Mouse (Mus musculus): ENCODE results near the gene D430019H16Rik.

Gene D430019H16Rik

GRCm38 (mm10) chr12:105476993-105477392, 23.3 kb downstream of the D430019H16Rik start:
- in situ Hi-C loops (cut with MboI, MseI) = loop anchor here in 1 of 2 experiments (10.0 kb wide), 1 partner anchor 1042 kb away; no protein-coding TSS in a partner anchor

DNA sequence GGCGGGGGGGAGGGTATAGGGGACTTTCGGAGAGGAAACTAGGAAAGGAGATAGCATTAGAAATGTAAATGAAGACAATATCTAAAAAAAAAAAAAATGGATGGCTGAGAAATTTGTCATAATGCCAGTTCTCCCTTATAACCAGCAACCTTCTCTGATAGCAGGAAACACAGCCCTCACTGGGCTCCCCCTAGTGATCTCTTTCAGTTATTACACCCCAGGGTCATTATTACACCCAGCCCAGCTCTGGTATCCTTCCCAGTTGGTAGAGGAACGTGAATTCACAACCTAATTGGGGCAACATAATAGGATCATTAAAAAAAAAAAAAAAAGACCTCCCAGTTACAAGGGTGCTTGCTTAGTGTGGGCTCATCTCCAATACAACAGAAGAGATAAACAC, 29.8 kb downstream of the D430019H16Rik start:
- in situ Hi-C loops (cut with MboI, MseI) = no loop called here

GRCm38 (mm10) chr12:105490227-105490626, 36.6 kb downstream of the D430019H16Rik start:
- in situ Hi-C loops (cut with MboI, MseI) = loop anchor here in 1 of 2 experiments (5.0 kb wide), 1 partner anchor 112 kb away; the partner anchor contains the start of gene Bdkrb1

DNA sequence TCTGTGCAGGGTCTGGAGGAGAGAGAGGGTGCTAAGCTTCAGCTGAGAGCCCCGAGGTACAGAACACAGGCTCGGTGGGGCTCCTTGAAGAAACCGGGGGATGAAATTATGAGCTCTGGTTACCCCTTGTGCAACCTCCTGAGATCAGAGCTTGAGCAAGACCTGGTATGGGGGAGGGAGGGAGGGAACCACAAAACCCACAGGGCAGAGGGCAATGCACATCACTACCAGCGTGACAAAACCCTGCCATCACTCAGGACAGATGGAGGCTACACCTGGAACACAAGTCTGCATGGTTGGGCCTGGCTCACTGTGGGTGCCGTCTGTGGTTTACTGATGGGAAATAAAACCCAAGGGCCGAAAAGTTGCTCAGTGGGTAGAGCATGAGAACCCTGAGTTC, 37.1 kb downstream of the D430019H16Rik start:
- in situ Hi-C loops (cut with MboI, MseI) = loop anchor here in 1 of 2 experiments (5.0 kb wide), 1 partner anchor 112 kb away; the partner anchor contains the start of gene Bdkrb1

GRCm38 (mm10) chr12:105494796-105495195, 41.1 kb downstream of the D430019H16Rik start:
- in situ Hi-C loops (cut with MboI, MseI) = loop anchor here (5.0 kb wide), 2 partner anchors 83 to 108 kb away; partner anchors contain the start of gene Bdkrb1 (in 1 of the 2)

DNA sequence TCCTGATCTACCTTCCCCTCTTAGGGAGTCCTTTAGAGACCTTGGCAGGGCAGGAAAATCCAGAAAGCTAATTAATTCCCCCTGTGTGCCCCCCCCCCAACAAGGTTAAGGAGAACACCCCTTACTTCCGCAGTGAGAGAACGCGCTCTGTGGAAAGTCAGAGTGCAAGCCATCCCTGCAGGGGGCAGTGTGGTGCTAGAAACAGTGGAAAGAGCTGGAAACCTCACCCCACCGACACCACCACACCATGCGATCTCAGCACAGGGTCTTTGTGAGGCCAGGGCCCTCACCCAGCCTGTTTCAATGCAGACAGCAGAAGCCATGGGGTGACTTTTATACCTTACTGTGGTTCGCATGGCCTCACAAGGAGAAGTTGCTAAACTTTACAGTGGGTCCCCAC, 44.2 kb downstream of the D430019H16Rik start:
- in situ Hi-C loops (cut with MboI, MseI) = loop anchor here in 1 of 2 experiments (5.0 kb wide), 1 partner anchor 79 kb away; no protein-coding TSS in a partner anchor

DNA sequence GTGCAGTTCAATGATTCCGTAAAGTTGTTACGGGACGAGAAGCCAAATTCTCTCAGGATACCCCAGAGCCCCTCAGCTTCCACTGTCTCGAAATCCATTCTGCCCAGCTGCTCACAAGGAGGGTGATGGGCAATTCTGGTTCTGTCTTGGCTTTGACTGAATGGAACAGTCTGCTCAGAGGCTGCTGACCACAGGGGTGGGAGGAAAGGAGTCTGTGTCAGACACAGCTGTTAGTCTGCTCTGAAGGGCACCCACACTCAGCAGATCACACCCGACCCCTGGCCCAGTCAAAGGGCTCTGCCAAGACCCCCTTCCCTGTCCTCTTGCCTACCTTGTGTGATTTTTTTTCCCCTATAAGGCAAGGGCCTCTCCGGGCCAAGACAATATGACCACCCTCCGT, 44.8 kb downstream of the D430019H16Rik start:
- in situ Hi-C loops (cut with MboI, MseI) = loop anchor here in 1 of 2 experiments (5.0 kb wide), 1 partner anchor 79 kb away; no protein-coding TSS in a partner anchor

DNA sequence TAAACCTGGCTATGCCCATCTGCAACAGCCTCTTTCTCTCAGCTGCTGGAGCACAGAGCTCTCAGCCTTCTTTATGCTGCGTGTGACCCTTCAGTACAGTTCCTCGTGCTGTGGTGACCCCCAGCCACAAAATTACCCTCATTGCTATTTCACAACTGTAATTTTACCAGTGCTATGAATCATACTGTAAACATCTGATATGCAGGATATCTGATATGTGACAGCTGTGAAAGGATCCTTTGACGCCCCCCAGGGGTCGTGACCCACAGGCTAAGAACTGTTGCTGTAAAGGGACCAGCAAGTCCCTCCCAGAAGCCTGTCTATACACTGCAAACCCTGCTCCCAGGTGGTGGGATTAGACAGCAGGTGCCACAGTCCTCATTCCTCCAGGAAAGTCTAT, 45.2 kb downstream of the D430019H16Rik start:
- in situ Hi-C loops (cut with MboI, MseI) = loop anchor here in 1 of 2 experiments (5.0 kb wide), 1 partner anchor 78 kb away; no protein-coding TSS in a partner anchor

DNA sequence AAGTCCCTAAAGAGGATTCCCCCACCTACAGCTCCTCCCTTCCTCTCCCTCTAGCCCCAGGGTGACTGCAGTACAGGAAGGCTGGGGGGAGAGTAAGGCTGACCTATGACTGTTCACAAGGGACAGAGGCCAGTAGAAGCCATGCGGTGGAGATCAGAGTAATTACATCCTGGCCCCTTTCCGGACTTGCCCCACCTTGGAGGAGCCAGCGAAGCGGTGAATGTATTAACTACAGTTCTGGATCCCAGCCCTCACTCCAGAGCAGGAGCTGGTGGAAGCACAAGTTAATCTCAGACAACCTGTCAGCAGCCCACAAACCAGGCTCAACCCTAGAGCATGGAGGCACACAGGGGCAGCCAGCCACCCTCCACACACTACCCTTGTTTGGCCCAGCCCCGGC, 47.3 kb downstream of the D430019H16Rik start:
- in situ Hi-C loops (cut with MboI, MseI) = no loop called here

DNA sequence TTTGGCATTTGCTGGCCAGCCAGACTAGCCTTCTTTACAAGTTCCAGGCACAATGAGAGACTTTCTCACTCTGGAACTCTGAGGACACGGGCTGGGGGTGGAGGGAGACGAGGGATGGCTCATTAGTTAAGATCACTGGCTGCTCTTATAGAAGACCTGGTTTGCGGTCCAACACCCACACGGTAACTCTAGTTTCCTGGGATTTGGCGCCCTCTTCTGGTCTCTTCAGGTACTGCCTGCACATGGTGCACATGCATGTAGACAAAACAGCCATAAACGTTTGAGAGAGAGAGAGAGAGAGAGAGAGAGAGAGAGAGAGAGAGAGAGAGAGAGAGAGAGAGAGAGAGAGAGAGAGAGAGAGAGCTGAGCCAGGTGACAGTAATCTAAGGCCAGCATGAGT, 51.1 kb downstream of the D430019H16Rik start:
- in situ Hi-C loops (cut with MboI, MseI) = no loop called here

GRCm38 (mm10) chr12:105511109-105511508, 57.5 kb downstream of the D430019H16Rik start:
- in situ Hi-C loops (cut with MboI, MseI) = no loop called here

DNA sequence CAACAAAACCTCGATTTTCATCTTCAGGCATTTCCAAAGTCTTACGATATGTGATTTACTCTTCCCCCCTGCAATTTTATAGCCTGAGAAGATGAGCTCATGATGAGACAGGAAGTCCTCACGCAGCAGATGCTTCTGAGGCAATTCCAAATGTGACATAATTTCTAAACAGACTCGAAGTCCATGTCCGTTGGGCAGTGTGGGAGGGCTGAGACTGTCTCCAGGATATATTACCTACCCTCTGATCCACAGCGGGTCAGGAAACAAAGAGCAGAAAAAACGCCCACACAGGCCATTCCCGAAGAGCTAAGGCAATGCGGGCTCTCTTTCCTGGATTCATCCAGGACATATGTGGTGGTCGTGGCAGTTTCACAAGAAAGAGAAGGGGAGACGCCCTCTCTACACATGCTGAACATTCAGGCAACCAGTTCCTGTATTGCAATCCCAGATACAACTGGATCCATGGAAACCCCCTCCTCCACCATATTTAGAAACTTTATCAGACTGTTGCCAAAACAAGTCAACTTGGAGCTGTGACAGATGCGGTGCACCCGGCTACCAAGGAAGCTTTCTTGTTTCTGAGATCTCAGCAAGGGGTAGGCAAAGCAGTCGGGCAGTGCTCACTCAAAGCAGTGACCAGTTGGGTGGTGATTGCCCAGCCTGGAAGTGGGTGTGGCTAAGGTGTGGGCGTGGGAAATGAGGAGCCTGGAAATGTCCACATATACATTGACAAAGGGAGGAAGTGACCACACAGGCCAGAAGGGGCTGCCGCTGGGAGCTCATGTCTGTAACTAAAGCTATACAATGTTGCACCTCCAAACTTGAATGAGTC, 58.2 kb downstream of the D430019H16Rik start:
- in situ Hi-C loops (cut with MboI, MseI) = no loop called here

GRCm38 (mm10) chr12:105514111-105514510, 60.5 kb downstream of the D430019H16Rik start:
- in situ Hi-C loops (cut with MboI, MseI) = no loop called here

DNA sequence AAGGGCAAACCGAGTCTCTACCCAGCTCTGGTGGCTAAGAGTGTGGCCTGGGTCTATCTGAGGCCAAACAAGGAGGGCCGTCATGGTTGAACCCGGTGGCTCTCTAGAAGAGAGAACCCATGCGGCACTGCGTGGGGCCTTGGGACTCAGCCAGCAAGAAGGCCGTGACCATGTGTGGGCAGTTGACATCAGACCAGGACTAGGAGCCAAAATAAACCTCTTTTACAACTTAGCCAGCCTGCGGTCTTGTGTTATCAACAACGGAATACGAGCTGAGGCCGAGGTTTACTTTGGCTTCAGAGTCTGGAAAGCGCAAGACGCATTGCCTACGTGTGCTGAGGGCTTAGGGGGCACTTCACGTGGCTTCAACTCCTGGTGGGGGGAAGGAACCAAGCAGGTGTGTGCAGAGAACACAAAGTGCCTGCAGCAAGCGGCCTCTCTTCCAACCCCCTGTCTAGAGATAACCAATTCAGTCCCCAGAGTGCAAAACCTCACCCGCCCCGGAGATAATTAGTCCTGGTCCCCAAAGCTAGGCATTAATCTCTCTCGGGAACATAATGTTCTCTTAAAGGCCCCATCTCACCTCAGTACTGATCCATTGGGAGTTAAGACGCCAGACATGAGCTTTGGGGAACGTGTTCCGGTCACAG, 63.5 kb downstream of the D430019H16Rik start:
- in situ Hi-C loops (cut with MboI, MseI) = no loop called here

- in situ Hi-C loops (cut with MboI, MseI) = no loop called here
These were observed 66.2 kb downstream of the D430019H16Rik start for GRCm38 (mm10) chr12:105519851-105520250.

DNA sequence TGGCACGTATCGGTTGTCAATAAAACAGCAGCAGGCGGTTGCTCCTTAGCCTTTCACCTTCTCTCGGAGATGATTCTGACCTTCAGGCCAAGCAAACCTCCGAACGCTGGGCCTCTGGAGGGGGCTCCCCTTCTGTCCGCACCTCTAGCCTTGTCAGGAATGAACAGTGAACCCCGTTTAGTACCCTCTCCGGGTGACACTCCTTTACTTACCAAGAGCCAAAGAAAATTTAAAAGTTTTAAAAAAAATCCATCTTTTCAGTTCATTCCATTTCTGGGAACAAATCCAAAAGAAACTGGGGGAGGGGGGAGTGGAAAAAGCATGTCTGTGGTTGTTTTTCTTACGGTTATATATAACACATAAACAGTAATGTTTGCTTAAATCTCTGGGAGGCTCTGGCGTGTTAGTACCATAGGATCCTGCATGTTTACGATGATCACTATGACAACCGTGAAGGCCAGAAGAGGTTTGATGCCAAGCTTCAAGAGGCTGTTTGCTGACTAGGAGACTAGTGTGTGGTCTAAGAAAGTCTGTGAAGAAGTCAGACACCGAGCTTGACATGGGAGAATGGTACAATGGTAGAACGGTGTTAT, 67.6 kb downstream of the D430019H16Rik start:
- in situ Hi-C loops (cut with MboI, MseI) = no loop called here

- in situ Hi-C loops (cut with MboI, MseI) = no loop called here
These were observed 70.1 kb downstream of the D430019H16Rik start for GRCm38 (mm10) chr12:105523737-105524136.

GRCm38 (mm10) chr12:105526186-105526585, 72.5 kb downstream of the D430019H16Rik start:
- in situ Hi-C loops (cut with MboI, MseI) = no loop called here

DNA sequence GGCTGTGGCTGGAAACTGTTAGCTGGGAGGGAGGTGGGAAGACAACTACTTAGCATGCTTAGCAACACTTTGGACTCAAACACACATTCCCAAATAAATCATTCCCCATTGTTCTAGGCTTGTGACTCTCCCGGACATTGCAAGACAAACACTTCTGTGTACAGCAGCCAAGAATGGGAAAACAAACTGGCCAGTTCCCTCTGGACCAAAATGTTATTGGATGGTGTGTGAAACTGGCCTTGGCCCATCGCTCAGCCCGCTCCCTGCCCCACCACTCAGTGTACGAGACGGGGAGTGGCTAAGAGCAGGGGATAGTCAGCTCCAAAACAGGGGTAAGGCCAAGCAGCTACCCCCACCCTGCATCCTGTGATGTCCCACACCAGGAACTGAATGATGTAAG, 73.2 kb downstream of the D430019H16Rik start:
- in situ Hi-C loops (cut with MboI, MseI) = no loop called here

- in situ Hi-C loops (cut with MboI, MseI) = no loop called here
These were observed 75.9 kb downstream of the D430019H16Rik start for GRCm38 (mm10) chr12:105529545-105529944.

GRCm38 (mm10) chr12:105531724-105532371, 78.2 kb downstream of the D430019H16Rik start:
- in situ Hi-C loops (cut with MboI, MseI) = no loop called here
